Mouse (Mus musculus) liver, postnatal 0 days (tissue): Measurements from ENCODE around the gene Lyst. TPM values are rescaled to one million over a fixed set of nuclear protein-coding genes. Genes with fewer than 3 reads are reported as not detected.

Source experiments
- ATAC-seq: fragments of 200-750 bp; cut with Nextera tagmentation; 2 replicates; pipeline ENCODE4 v1.8.0; 2017; ENCODE audit warnings: mild to moderate bottlenecking, moderate library complexity
- DNase-seq: peaks from one replicate; pipeline ENCODE4 v3.0.0-alpha.2; 2016
- H3K27ac ChIP-seq: fragments of 300-500 bp; sonication (generic); 2 replicates; pipeline ENCODE4 v1.5.1; 2014; ENCODE audit warnings: antibody characterized with exemption, moderate library complexity, mild to moderate bottlenecking, low read depth
- H3K27me3 ChIP-seq: fragments of 300-500 bp; sonication (generic); 2 replicates; pipeline ENCODE4 v1.6.1; 2014; ENCODE audit warnings: low read length, control low read depth, mixed read lengths; ENCODE audit not compliant: insufficient read depth
- H3K36me3 ChIP-seq: fragments of 300-500 bp; sonication (generic); replicated peaks from 2 replicates; pipeline ENCODE4 v1.6.1; 2014; ENCODE audit warnings: mild to moderate bottlenecking, control low read depth, low read length, moderate library complexity, mixed read lengths; ENCODE audit not compliant: insufficient read depth
- H3K4me1 ChIP-seq: fragments of 300-500 bp; sonication (generic); 2 replicates; pipeline ENCODE4 v1.6.1; 2014; ENCODE audit warnings: antibody characterized with exemption, mild to moderate bottlenecking, control low read depth; ENCODE audit not compliant: insufficient read depth
- H3K4me2 ChIP-seq: fragments of 300-500 bp; sonication (generic); 2 replicates; pipeline ENCODE4 v1.6.1; 2014; ENCODE audit warnings: low read depth, mild to moderate bottlenecking, low read length, moderate library complexity, mixed read lengths
- H3K4me3 ChIP-seq: fragments of 300-500 bp; sonication (generic); 2 replicates; pipeline ENCODE4 v1.5.1; 2014; ENCODE audit warnings: low read depth, low read length
- H3K9ac ChIP-seq: fragments of 300-500 bp; sonication (generic); replicated peaks from 2 replicates; pipeline ENCODE4 v1.6.1; 2014; ENCODE audit warnings: mild to moderate bottlenecking, moderate library complexity
- H3K9me3 ChIP-seq: fragments of 300-500 bp; sonication (generic); 2 replicates; pipeline ENCODE4 v1.6.1; 2016; ENCODE audit warnings: mild to moderate bottlenecking, control low read depth, low read length, mixed read lengths
- CTCF ChIP-seq: sonication (generic); IDR thresholded peaks from 2 replicates; pipeline ENCODE4 v1.5.1; 2016; ENCODE audit warnings: antibody characterized with exemption, low read depth
- EP300 ChIP-seq: IDR thresholded peaks from 2 replicates; pipeline ENCODE4 v1.6.1; 2016; ENCODE audit warnings: antibody characterized with exemption, low read depth, mild to moderate bottlenecking
- WGBS: fragments of 180-500 bp; shearing (Covaris S2); extraction: QIAGEN DNeasy Blood & Tissue Kit; methylation state at CpG from one replicate; pipeline ENCODE4 v1.1.7; 2014; ENCODE audit not compliant: insufficient replicate concordance; 5-methylcytosine and 5-hydroxymethylcytosine counted together
- polyA plus RNA-seq: library from polyadenylated mRNA; unstranded; fragments of >200 nt; fragmentation: Nextera tagmentation; extraction: Ambion mirVana; gene quantifications from 2 replicates; pipeline ENCODE4 v1.2.1, GENCODE M21; 2015

Gene Lyst
- polyA plus RNA-seq, 1 experiment from 2014 or later = 5.6 TPM

GRCm38 (mm10) chr13:13778837-13779458 lies 188.8 kb downstream of the Lyst start:
- ATAC-seq (no peak), DNase-seq (no peak)
- H3K4me2 ChIP-seq = no peak overlapping the region
- peaks cover 12% of the 10 kb centered on the region for H3K27me3 ChIP-seq
- no peak overlapping the region for H3K27ac ChIP-seq
- 84% methylated on average over 1 of the region's 1 CpGs for WGBS
- TF ChIP-seq CTCF = no peak
- TF ChIP-seq EP300 = no peak
- no peak overlapping the region for H3K9ac ChIP-seq
- H3K9me3 ChIP-seq = no peaks in the 10 kb centered on the region
- peaks cover 28% of the 10 kb centered on the region for H3K36me3 ChIP-seq
- H3K4me3 ChIP-seq = no peak overlapping the region
- peaks cover 3% of the 10 kb centered on the region for H3K4me1 ChIP-seq

GRCm38 (mm10) chr13:13780271-13780670 lies 190.1 kb downstream of the Lyst start:
- Histone ChIP-seq H3K27ac (no peak overlapping the region), H3K4me1 (peaks cover 13% of the 10 kb centered on the region), H3K27me3 (peaks cover 24% of the 10 kb centered on the region), H3K4me2 (no peak overlapping the region), H3K36me3 (peaks cover 25% of the 10 kb centered on the region), H3K9ac (no peak overlapping the region), H3K9me3 (no peaks in the 10 kb centered on the region), H3K4me3 (no peak overlapping the region)
- TF ChIP-seq EP300 (no peak), CTCF (no peak)
- DNase-seq (no peak), ATAC-seq (no peak)
- 66% methylated on average over 3 of the region's 3 CpGs for WGBS

- Histone ChIP-seq H3K4me3 (no peak overlapping the region), H3K9ac (no peak overlapping the region), H3K4me2 (no peak overlapping the region), H3K9me3 (no peaks in the 10 kb centered on the region), H3K27ac (no peak overlapping the region), H3K4me1 (peaks cover 16% of the 10 kb centered on the region), H3K27me3 (peaks cover 32% of the 10 kb centered on the region), H3K36me3 (peaks cover 25% of the 10 kb centered on the region)
- DNase-seq (no peak), ATAC-seq (no peak)
- TF ChIP-seq CTCF = no peak
- TF ChIP-seq EP300 = no peak
- 61% methylated on average over 4 of the region's 4 CpGs for WGBS
These were observed 190.8 kb downstream of the Lyst start for GRCm38 (mm10) chr13:13781026-13781425.

GRCm38 (mm10) chr13:13783296-13783695 lies 193.1 kb downstream of the Lyst start:
- peaks cover 9% of the 10 kb centered on the region for H3K36me3 ChIP-seq
- H3K4me2 ChIP-seq = no peak overlapping the region
- peaks cover 16% of the 10 kb centered on the region for H3K4me1 ChIP-seq
- no peak overlapping the region for H3K4me3 ChIP-seq
- H3K9me3 ChIP-seq = no peaks in the 10 kb centered on the region
- H3K27ac ChIP-seq = no peak overlapping the region
- DNase-seq = peak; percentile 8
- ATAC-seq = no peak
- WGBS = 49% methylated on average over 7 of the region's 7 CpGs
- TF ChIP-seq EP300 (no peak), CTCF (no peak)
- H3K27me3 ChIP-seq = peaks cover 37% of the 10 kb centered on the region
- H3K9ac ChIP-seq = no peak overlapping the region

- Histone ChIP-seq H3K4me3 (peak within 1 kb of the TSS; percentile 49), H3K27ac (no peak within 1 kb of the TSS), H3K9me3 (no peaks in the 10 kb centered on the region), H3K27me3 (peaks cover 40% of the 10 kb centered on the region), H3K36me3 (peaks cover 4% of the 10 kb centered on the region; the same call in 1 of the 2 replicates), H3K4me2 (peak within 1 kb of the TSS; percentile 79), H3K9ac (no peak within 1 kb of the TSS), H3K4me1 (peaks cover 16% of the 10 kb centered on the region)
- under 1% methylated on average over 30 of the region's 43 CpGs for WGBS
- no peak for TF ChIP-seq EP300
- TF ChIP-seq CTCF = no peak
- DNase-seq (peak; percentile 34), ATAC-seq (peak; percentile 25; the same call in 1 of the 2 replicates)
These were observed 193.8 kb downstream of the Lyst start, which contains the start of gene Gng4 for GRCm38 (mm10) chr13:13783894-13784419. Gng4 (plus strand) TSS chr13:13784059.

GRCm38 (mm10) chr13:13784420-13784936 lies 194.3 kb downstream of the Lyst start:
- H3K27me3 ChIP-seq = peaks cover 40% of the 10 kb centered on the region
- ATAC-seq (peak; percentile 36; the same call in 1 of the 2 replicates), DNase-seq (no peak)
- no peaks in the 10 kb centered on the region for H3K9me3 ChIP-seq
- H3K4me2 ChIP-seq = peak overlapping the region; percentile 79
- 6% methylated on average over 50 of the region's 59 CpGs for WGBS
- 0 out of 2 replicates have a peak, but pooled peaks cover 2% of the 10 kb centered on the region for H3K36me3 ChIP-seq
- no peak overlapping the region for H3K9ac ChIP-seq
- H3K4me1 ChIP-seq = peaks cover 16% of the 10 kb centered on the region
- peak overlapping the region; percentile 49 for H3K4me3 ChIP-seq
- TF ChIP-seq CTCF (no peak), EP300 (no peak)
- H3K27ac ChIP-seq = no peak overlapping the region
